Comparison of ENCODE assay signal across 9 mouse cellular contexts in the genomic region with DNA sequence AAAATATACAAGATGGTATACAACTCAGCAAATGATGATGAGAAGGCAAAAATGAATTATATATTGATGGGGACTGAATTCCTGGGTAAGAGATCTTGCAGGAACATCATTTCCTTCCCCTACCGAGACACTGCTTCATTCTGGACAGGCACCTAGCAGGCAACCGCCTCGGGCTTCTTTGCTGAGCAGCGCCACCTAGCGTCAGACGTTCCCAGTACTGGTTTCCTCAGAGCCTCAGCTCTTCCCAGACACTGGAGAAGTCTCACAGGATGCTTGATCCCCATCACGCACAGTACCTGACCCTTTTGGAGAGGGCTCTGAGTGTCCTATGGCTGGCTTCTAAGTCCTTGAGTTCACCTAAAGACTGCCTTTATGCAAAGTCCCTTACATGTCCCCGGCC.
DNase-seq lines count a peak whose midpoint lies in the region; ATAC-seq lines count a peak whose summit lies in the region.
"Had no signal": no experiment of that assay in that cellular context is flagged by ENCODE, and none has a peak within 500 bp of the region (broad histone marks: within the 10 kb centered on the region; RNA-seq: fewer than 3 reads in every experiment).

No protein-coding gene starts in this region.

- H3K36me3 ChIP-seq in intestine, embryonic 16.5 days (ENCODE audit: control insufficient read depth, insufficient read depth, low read length) = no peaks in the 10 kb centered on the region
- H3K36me3 ChIP-seq in midbrain, embryonic 12.5 days = no peaks in the 10 kb centered on the region
- H3K36me3 ChIP-seq: limb, embryonic 15.5 days had no signal

- 15% methylated on average over 8 of the region's 8 CpGs for WGBS in intestine, embryonic 16.5 days
- 17% methylated on average over 8 of the region's 8 CpGs for WGBS in midbrain, embryonic 12.5 days

- ATAC-seq in intestine, embryonic 16.5 days = peak; percentile 74; the same call in 1 of the 2 replicates
- ATAC-seq in midbrain, embryonic 12.5 days (ENCODE audit: low FRiP score, low read depth) = peak; percentile 85
- ATAC-seq in activated CD4-positive, CD25-positive, alpha-beta regulatory T cell, adult 4 months = no peak

- H3K4me1 ChIP-seq in intestine, embryonic 16.5 days (ENCODE audit: control insufficient read depth, insufficient read depth, low read length) = no peaks in the 10 kb centered on the region
- H3K4me1 ChIP-seq in midbrain, embryonic 12.5 days = no peaks in the 10 kb centered on the region
- H3K4me1 ChIP-seq: limb, embryonic 15.5 days had no signal

- no peak overlapping the region for H3K4me2 ChIP-seq in intestine, embryonic 16.5 days (ENCODE audit: low read depth, low read length)
- no peak overlapping the region for H3K4me2 ChIP-seq in midbrain, embryonic 12.5 days (replicated peaks)
- H3K4me2 ChIP-seq: limb, embryonic 15.5 days had no signal

- no peak overlapping the region for H3K9ac ChIP-seq in intestine, embryonic 16.5 days (ENCODE audit: low read depth, low read length)
- no peak overlapping the region for H3K9ac ChIP-seq in midbrain, embryonic 12.5 days (replicated peaks)
- H3K9ac ChIP-seq: limb, embryonic 15.5 days had no signal

- no peaks in the 10 kb centered on the region for H3K9me3 ChIP-seq in intestine, embryonic 16.5 days (ENCODE audit: control insufficient read depth, low read length)
- no peaks in the 10 kb centered on the region for H3K9me3 ChIP-seq in midbrain, embryonic 12.5 days
- H3K9me3 ChIP-seq: limb, embryonic 15.5 days had no signal

- no peaks in the 10 kb centered on the region for H3K27me3 ChIP-seq in intestine, embryonic 16.5 days (replicated peaks; ENCODE audit: control insufficient read depth, insufficient read depth, low read length)
- peaks cover 13% of the 10 kb centered on the region; the same call in 1 of the 2 replicates for H3K27me3 ChIP-seq in midbrain, embryonic 12.5 days

- peak; percentile 39 for DNase-seq in adrenal gland, adult 8-10 months
- peak; percentile 84 to 87 for DNase-seq in cerebellum, postnatal 4 days (ENCODE audit: low spot score in 2 of 2)
- DNase-seq in gastrocnemius, postnatal 10 days = peak; percentile 92
- peak; percentile 82 to 88 for DNase-seq in left cerebral cortex, postnatal 10 days (ENCODE audit: extremely low spot score in 1 of 2, low spot score in 2 of 2)
- peak; percentile 99 for DNase-seq in right cerebral cortex, postnatal 4 days

- intact Hi-C loops in left cerebral cortex, postnatal 10 days (cut with DNase I) = loop anchor here (10.0 kb wide), 1 partner anchor 355 kb away; no protein-coding TSS in a partner anchor

- H3K4me3 ChIP-seq in intestine, embryonic 16.5 days (ENCODE audit: low read length) = no peak overlapping the region
- H3K4me3 ChIP-seq in midbrain, embryonic 12.5 days = no peak overlapping the region
- H3K4me3 ChIP-seq: limb, embryonic 15.5 days had no signal

- no peak overlapping the region for H3K27ac ChIP-seq in intestine, embryonic 16.5 days (ENCODE audit: low read length)
- H3K27ac ChIP-seq in midbrain, embryonic 12.5 days (replicated peaks) = no peak overlapping the region
- H3K27ac ChIP-seq: limb, embryonic 15.5 days had no signal

Comparison
In these comparisons a context has a peak if more than half of its experiments do, and no peak if none do; other contexts are left out.
1. DNase-seq: peak in every context shown above with its lines; median percentile 99 in right cerebral cortex, postnatal 4 days; 92 in gastrocnemius, postnatal 10 days; 86 in cerebellum, postnatal 4 days; 85 in left cerebral cortex, postnatal 10 days; 39 in adrenal gland, adult 8-10 months.